Mouse (Mus musculus) erythroid progenitor cell, adult 5-6 weeks (primary cell): ENCODE measurements around the gene Gm16181. TPM values are rescaled to one million over a fixed set of nuclear protein-coding genes. Genes with fewer than 3 reads are reported as not detected.

Experiments
- ATAC-seq: replicated peaks from 2 replicates; pipeline ENCODE4 v1.8.0; 2016; ENCODE audit warnings: moderate number of reproducible peaks, mild to moderate bottlenecking, moderate TSS enrichment, inconsistent platforms; ENCODE audit not compliant: poor library complexity, low FRiP score, severe bottlenecking
- total RNA-seq, 2 experiments: library from RNA; stranded (forward) in 1 of 2; stranded (reverse) in 1 of 2; fragments of 150-400 nt in 1 of 2; fragments of 186-747, 209-891 nt in 1 of 2; gene quantifications; 2 replicates each; pipeline versions ENCODE4 v1.2.3 to v1.2.4; 2015 to 2017; ENCODE audit warnings: low replicate concordance in 2 of 2

Gm16181 gene
- total RNA-seq, 2 experiments from 2014 or later = not detected

DNA sequence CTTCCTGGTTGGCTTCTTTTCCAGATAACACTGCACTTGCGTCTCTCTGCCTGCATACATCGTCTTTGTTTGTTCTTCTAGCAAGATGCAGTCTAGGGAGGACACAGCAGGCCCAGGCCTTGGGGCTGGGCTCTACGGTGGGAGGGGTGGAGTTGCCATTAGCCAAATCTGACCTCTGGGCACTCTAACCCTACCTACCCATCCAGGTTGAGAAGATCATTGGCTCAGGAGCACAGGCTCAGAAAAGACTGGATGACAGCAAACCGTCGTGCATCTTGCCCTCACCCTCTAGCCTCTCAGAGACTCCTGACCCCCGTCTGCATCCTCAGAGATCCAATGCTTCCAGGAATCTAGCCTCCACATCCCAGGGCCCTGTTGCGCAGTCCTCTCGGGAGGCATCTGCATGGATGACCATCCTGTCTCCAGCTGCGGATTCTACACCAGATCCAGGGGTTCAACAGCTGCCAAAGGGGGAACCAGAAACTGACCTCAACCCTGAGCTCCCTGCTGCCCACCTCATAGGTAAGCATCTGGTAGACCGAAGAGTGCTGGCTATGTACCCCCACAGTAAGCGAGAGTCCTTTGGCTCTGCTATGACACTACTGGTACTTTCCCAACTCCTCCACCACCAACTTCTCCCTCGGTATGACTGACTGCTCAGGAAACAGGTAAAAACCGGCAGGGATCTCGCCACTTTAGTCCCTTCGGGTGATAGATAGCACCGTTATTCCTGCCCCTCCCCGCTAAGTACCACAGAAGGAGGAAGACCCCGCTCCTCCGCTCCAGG is 25.6 kb upstream of the Gm16181 start:
- ATAC-seq = no peak

GRCm38 (mm10) chr17:35195631-35196320 is 24.9 kb upstream of the Gm16181 start:
- peak; percentile 75; the same call in 1 of the 2 replicates for ATAC-seq

DNA sequence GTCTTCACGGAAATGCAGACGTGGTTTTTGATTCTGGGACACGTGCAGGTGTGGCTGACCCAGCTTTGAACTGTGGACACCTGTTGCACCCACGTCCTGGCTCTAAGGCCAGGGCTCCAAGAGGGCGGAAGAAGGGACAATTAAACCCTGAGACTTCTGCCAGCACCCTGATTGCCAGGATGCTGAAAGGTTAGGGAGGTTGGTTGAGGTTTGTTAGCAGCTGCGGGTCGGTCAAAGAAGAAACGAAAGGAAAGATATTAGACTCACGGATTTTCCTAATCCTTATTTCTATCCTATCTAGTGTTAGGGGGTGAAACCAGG is 24.4 kb upstream of the Gm16181 start:
- ATAC-seq = no peak

GRCm38 (mm10) chr17:35197126-35197525 is 23.5 kb upstream of the Gm16181 start:
- no peak for ATAC-seq

DNA sequence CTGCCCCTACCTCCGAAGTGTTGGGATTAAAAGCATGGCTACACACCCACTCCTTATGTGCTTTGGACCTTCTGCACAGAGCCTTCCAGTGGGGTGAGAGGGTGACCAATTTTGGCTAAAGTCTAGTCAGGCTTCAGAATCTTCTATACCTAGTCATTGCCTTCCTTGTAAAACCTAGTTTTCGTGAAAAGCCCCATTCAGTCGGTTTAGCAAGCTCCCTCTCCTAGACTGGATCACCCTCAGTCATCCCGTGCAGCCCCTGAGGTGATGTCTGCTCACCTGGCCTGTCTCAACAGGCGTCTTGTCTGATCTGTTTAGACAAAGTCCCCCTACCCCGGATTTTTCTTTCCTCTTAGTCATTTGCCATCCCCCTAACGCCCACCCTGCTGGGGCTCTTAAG is 22.6 kb upstream of the Gm16181 start:
- ATAC-seq = no peak

DNA sequence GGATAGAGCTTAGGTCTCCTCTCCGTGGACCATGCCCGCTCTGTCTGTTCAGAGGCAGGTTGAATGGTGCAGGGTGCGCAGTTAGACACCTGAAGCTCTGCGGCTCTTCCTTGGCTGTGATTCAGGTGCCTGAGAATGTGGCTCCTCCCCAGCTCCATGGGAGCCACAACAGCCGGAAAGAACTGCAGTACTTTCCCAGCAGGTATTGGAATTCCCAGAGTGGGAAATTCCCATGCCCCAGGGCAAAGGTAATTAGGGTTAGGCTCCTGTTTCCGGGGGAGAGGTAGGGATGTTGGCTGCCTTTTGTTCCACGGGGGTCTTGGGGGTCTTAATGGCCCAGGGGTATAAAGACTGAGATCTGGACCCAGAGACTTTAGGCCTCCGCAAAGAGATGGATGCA is 21.7 kb upstream of the Gm16181 start:
- ATAC-seq = no peak

DNA sequence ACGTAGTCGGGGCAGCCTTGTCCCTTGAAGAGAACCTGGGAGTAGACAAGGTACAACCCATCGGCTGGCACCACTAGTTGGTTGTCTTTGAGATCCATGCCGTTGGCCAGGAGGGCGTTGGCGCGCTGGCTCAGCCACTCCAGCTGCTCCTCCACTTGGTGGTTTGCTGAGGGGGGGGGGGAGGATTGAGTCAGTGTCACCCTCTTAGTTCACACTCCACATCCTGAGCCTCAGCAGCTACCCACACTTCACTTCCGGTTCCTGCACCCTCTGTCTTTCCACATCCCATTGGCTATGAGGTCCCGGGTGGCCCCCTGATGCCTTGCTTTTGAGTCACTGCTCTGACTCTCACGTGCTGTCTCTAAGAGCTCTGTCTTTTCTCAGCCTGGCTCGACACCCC is 20.2 kb upstream of the Gm16181 start:
- ATAC-seq = no peak

DNA sequence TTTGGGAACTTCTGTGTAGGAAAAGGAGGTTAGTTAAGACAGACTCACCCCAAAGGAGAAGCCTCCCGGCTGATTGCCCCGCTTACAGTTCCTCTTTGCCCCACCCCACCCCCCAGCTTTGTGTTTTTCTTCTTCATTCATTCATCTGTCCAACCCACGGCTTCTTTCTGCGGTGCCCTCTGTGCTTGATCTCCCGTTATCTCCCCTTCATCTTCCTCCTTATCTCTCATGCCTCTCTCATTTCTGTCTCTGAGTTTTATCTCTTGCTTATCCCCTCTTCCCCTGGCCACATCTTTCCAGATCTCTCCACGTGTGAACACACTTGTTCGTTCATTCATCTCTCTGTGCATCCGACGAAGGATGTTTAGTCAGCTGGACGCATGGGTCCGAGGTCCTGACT is 19.5 kb upstream of the Gm16181 start:
- no peak for ATAC-seq

DNA sequence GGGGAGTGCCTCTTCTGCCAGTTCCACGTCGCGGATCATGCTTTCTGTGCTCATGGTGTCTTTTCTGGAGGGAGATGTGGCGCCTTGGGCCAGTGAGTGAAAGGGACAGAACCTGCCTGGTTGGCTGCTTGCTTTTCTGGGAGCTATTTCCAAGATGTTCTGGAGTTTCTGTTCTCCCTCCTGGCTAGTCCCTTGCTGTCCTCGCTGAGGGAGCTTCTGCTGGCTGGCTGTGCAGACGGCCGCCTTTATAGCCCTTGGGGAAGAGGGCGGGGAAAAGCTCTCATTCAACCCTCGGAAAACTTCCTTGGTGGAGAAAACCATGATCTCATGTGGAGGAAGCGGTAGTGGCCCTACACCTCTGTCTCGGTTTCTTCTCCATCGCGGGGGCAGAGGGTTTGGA is 18.8 kb upstream of the Gm16181 start, which contains the start of gene Tnf:
Gene Tnf, minus strand, starts transcription at position 221 of the 400 bp plus-strand sequence.
- ATAC-seq = no peak

GRCm38 (mm10) chr17:35202442-35202841 is 18.2 kb upstream of the Gm16181 start:
- no peak for ATAC-seq

- no peak for ATAC-seq
Observed at GRCm38 (mm10) chr17:35204494-35205379, 15.9 kb upstream of the Gm16181 start, which contains the start of gene Lta. Gene Lta (minus strand): TSS chr17:35205351.

GRCm38 (mm10) chr17:35205380-35205769 is 15.3 kb upstream of the Gm16181 start:
- ATAC-seq = no peak

DNA sequence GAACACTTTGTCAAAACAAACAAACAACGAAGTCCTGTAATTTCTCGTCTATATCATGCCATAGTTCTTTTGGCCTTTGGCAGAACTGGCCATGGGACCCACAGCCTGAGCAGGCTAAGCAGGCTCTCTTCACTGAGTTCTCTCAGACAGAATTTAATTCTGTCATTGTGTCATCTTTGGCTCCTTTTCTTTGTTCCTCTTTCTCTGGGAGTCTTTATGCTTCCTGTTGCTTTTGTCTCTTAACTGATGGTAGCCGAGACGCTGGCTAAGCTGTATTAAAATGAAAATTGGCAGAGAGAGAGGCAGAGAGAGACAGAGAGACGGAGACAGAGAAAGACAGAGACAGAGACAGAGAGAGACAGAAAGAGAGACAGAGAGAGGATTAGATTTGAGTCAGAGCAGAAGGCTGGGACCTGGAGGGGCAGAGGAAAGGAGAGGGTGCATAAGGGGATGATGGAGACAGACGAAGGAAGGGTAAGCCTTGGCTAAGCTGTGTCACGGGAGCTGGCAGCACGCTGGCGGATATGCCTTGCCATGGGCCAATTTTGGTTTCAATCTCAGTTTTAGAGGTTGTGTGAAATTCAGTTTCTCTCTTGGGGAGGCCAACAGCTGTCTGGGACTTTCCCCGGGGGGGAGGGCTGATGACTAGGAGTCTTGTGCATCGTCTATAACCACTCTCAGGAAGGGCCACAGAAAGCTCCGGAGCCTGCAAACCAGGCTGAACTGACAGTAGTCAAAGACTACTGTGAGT is 10.7 kb upstream of the Gm16181 start:
- ATAC-seq = no peak

DNA sequence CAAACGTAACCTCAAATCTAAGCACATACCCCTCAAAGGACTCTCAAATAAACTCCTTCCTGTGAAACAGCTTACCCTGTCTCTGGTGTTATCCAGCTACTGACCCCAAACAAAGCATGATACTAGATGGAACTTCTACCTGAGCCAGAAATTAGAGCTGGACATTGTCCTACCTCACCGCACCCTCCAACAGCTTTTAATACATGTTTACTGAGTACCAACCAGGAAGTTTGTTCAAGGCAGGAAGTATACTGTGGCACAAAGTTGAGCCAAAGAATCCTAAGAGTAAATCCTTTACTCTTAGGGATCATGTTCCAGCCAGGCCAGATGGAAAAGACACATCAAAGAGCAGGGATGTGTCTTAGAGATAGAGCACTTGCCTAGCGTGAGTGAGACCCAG is 10.0 kb upstream of the Gm16181 start:
- no peak for ATAC-seq

DNA sequence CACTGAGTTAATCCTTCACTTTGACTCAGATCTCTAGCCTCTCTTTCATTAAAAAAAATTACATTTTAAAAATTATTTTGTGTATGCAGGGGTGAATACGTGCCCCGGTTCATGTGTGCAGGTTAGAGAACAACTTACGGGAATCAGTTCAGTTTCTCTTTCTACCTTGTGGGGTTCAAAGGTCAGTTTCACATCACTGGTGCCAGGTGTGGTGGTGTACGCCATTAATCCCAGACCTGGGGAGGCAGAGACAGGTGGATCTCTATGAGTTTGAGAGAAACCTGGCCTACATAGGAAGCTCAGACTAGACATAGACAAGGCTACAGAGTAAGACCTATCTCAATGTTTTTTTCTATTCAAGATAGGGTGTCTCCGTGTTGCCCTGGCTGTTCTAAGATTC is 7.6 kb upstream of the Gm16181 start:
- no peak for ATAC-seq

- no peak for ATAC-seq
Observed at GRCm38 (mm10) chr17:35218516-35219193, 2.0 kb upstream of the Gm16181 start.

- no peak for ATAC-seq
Observed at GRCm38 (mm10) chr17:35219601-35220041, 1.0 kb upstream of the Gm16181 start.

DNA sequence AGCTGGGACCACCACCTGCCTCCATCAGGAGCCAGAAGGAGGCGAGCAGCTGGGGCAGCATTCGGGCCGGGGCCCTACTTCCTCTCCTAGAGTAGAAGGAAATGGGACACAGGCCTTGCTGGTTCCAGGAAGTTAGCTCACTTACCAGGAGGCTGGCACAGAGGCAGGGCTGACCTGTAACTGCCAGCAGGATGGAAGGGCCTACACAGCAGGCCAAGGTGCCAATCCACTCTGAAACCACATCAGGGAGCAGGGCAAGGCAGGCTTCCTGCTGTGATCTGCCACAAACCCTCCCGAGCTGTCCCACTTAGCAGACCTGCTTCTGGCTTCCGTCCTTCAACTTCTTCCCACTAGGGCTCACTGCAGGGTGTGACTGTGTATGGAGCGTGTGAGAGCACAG is 1.7 kb downstream of the Gm16181 start:
- ATAC-seq = no peak

- no peak for ATAC-seq
Observed at GRCm38 (mm10) chr17:35224641-35225040, 4.0 kb downstream of the Gm16181 start.
